Mouse (Mus musculus) E14TG2a.4 (cell line): ENCODE data around the gene Pde4a.

Experiments used
- CTCF ChIP-seq: conservative IDR thresholded peaks from 2 replicates; pipeline ENCODE4 v1.5.1; 2014; ENCODE audit warnings: low read length
- POU5F1 ChIP-seq: IDR thresholded peaks from 2 replicates; pipeline ENCODE4 v1.6.1; 2014; ENCODE audit warnings: low read length, borderline replicate concordance

- TF ChIP-seq CTCF (no peak), POU5F1 (no peak)
Observed at GRCm38 (mm10) chr9:21210821-21211220, 45.3 kb downstream of the Pde4a start.
